Mouse (Mus musculus) spleen, adult 18-20 months (tissue): ENCODE data around the gene Acot11.

Experiments used
- DNase-seq, 2 experiments: peaks; one replicate each; pipeline ENCODE4 v3.0.0; 2022; ENCODE audit warnings: mixed read lengths in 2 of 2

Gene Acot11

DNA sequence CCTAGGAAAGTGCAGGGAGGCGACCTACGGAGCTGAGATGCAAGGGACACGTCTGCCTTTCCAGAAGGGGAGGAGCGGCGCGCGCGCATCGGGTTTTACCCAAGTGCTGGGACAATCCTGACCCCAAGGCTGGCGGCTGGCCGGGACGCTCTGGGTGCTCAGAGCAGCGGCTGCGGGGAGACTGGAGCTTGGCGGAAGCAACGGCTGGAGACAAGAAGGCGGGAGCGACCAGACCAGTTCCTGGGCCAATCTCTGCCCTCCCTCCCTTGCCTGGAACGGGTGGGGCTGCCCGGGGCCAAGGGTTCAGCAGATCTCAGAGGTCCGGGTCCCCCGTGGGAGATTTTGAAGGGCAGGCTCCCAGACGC, at the start of gene Acot11:
Acot11 (minus strand) TSS at position 89 of the 365 bp plus-strand sequence.
- peak; percentile 21 to 40 for DNase-seq

DNA sequence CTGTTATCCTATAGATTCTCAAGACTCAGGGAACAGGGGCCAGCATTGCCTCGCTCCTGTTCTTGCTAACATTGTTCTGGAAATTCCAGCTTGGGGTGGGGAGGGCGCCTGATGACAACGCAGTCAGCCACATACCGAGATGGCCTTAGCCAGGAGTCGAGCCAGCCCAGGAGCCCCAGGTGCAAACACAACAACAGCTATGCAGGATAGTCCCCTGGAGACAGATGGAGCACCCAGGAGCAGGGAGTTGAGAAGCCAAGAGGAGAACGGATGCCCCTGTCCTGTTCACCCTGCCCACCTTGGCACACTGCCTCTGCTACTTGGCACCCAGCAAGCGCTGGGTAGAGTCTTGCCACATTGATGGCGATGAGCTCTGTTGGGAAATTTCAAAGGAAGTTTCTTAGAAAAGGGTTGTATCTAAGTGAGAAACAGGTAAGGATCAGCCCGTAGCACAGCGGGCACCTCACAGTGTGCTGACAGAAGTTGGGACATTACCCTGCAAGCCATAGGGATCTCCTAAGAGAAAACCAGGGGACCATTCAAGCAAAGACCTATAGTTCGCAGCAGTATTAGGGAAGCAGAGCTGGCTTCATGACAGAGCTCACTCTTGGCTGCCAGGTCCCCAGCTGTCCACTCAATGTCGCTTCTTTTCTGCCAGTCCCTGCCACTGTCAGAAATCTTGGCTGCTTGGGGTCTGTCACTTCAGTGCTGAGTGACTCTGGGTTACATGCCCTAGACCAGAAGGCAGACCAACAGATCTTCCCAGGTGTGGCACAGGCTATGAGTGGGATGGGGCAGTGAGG, 43.7 kb upstream of the Acot11 start:
- DNase-seq = no peak

DNA sequence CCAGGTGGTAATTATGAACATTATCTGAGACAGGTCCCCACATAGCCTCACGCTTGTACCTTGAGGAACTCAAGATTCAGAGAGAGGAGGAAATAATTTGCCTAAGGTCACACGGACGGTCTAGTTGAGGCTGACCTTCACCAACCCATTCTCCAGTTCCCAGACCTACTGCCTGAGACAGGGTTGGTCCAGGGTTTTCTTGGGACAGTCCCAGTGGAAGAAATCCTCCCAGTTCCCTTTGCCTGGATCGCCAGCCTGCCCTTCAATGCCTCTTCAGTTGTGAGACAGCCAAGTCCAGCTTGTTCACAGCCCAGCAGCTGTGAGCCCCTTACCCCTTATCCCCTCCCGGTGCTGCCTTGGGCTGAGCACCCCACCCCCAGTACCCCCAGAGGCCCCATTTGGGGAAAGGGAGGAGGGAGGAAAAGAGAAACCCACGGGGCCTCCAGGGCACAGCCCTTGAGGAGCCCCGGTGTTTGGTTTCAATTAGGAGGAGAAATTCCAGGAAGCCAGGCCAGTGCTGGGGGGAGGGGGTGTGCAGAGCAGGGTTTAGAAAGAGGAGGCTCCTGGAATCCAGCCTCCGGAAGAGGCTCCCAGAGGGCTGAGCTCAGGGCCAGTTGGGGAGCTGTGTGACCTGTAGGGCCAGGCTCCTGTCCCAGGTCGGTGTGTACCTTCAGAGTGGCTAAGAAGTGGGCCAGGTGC, 42.9 kb upstream of the Acot11 start:
- DNase-seq = no peak

DNA sequence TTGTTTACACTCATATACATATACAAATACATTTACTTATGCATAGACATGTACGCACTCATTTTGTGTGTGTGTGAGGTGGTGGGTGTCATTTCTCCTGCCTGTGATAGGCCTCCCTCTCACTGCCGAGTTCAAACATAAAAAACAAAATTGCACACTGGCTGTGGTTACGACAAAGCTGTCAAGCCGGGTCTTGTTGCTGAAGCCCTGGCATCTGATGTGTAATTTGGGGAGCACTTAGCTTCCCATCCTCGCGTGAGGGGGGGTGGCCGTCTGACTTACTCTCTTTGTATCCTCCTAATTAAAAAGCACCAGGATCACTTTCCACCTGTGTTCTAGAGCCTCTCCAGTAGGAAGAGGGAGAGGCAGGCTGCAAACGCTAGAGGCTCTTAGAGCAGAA, 37.8 kb upstream of the Acot11 start:
- no peak for DNase-seq

DNA sequence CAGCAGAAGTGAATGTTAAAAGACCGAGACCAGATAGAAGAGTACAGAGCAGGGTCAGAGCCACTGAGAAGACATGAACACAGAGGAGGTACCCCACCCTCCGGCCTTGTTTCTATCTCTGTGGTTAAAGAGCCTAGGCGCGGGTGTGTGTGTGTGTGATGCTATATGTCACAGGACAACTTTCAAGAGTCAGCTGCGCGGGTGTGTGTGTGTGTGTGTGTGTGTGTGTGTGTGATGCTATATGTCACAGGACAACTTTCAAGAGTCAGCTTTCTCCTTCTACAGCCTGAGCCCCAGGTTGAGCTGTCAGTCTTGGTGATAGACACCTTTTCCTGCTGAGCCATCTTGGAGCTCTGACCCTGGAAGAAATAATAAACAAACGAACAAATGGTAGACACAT, 37.1 kb upstream of the Acot11 start:
- DNase-seq = no peak

DNA sequence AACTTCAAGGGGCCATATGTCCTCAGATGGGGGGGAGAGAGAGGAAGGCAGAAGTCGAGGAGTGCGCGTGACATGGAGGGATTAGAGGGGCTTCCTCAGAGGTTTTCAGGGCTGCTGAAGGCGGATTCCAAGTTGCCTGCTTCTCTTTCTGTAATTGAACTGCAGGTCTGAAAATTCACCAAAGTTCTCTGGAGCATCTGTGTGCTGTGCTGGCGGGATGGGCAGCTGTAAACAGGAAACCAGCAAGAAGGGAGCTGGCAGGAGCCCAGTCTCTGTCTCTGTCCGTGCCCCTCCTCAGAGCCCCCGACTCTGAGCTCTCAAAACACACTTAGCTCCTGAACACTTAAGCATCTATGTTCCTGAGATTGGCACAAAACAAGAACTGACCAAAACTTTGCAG, 36.5 kb upstream of the Acot11 start:
- DNase-seq = no peak

DNA sequence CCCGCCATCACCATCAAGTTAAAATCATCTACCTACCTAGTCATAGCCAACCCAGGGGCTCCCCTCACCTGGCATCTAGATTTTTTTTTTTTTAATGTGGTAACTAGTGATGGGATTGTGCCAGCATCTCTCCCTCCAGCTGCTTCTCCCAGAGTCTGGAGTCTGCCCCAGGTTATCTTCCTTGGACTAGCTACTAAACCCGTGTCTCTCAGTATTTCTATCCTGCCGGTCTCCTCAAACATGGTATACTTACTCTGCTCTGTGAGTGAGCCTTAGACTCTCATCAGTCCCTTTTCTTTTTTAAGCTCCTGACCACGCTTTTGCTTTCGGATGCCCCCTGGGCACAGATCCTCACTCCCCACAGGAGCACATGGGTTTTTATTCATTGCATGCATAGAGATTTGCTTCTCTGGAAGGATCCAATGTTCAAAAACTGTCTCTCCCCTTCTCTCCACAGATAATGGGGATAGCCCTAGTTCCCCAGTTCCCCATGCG, 35.9 kb upstream of the Acot11 start:
- no peak for DNase-seq

DNA sequence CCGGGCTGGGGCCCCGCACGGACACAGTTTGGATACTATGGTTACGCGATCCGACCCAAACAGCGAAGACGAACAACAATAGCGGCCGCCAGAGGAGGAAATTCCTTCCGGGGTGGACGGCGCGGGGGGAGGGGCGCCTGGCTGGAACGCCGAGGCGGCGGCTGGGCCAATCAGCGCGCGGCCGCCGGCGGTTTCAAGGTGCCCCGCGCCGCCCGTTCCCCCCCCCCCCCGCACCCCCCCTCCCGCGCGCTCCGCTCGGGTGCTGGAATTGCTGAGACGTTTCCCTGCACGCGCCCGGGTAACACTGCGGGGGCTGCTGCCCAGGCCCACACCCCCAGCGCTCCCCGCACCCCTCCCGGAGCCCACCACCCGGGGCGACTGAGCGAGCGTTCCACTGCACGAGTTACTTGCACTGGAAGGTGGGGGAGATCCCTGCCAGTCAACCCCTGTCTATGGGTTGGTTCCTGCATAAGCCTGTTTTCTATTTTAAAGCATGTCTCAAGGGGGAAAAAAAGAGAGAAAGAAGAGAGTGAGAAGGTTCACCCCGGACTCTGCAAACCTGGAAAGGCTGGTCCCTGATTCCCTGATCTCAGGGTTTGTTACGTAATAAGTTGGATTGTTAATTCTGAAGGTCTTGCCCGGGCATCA, 35.3 kb upstream of the Acot11 start:
- DNase-seq = peak; percentile 76 to 83

DNA sequence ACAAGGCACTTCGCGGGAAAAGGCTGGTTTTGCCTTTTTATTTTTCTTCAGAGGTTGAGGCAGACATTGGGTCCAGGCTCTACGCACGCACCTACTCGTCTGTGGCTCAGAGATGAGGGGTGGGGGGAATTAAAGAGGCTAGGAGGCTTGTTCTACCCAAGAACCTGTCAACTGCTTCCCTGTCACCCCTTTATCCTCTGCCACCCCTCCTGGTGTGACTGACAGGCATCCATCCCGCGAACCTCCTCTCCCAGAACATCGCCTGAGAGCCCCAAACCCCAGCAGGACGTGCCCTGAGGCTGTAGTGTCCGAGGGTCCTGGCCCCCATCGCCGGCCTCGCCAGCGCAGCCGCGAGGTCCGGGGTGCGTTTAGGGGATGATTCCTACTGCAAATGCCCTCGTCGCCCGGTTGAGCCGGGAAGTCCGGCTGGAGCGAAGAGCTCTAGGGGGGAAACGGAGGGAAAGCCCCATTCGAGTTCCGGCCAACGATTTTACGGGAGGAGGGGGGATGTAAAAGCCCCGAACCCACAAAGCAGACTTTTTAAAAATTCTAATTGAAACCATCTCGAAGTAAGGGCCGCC, 34.5 kb upstream of the Acot11 start:
- peak; percentile 25 to 51 for DNase-seq

DNA sequence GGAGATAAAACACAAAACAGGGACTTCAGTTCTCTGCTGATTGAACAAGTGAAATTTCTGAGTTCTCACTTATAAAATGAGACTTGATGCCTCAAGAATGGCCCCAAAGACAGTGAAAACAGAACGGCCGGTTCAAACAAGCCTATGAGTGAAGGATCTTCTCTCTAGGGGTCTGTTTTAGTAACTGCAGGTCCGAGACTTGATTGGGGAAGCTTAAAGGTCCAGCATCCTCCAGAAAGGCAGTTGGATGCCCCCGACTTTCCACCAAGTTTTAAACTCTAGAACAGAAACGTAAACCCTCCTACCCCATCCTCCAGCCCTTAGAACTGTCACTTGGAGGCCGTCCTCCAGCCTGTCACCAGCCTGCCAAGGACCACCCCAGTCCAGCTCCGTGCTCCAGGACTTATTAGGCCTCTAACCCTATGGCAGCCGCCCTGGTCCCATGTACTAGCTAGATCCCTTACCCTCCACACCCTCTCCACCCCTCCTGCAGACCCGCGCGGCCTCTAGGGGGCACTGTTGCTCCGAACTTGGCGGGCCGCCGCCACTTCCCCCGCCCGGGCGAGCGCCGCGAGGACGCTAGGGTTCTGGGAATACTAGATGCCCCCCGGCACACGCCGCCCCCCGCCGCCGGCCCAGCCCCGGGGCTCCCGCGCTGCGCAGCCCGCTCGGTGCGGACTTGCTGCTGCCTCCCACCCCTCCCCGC, 33.9 kb upstream of the Acot11 start:
- DNase-seq = peak; percentile 88 to 97

DNA sequence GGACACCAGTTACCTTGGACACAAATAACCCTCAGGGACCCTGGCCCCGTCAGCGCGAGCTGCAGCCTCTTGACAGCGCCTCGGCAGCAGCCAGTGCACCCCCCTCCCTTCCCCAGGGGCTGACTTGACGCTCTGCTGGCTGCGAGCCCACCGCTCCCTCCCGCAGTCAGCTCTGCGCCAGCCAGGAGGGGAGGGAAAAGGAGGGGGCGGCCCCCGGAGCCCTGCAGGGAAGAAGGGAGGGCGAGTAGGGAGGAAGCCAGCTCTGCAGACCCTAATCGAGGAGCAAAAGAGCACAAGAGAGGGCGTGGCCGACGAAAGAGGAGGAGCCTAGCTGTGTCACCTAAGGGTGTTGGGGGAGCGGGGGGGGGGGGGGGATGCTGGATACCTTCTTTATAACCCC, 33.2 kb upstream of the Acot11 start:
- peak; percentile 18 to 23 for DNase-seq

DNA sequence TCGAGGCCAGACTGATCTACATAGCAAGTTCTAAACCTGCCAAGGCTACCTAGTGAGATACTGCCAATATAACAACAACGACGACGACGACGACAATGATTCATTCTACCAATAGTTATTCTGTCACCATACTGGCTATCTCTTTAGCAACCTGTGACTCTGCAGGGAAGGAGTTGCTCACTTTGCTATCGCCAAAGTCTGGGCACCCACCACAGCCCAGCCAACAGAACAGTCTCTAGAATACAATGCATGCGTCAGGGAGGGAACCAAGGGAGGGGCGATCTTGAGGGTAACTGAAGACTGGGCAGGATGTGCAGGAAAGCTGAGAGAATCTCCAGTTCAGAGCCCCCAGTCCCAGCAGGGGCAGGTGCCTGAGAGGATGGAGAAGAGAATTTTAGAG, 32.6 kb upstream of the Acot11 start:
- DNase-seq = no peak

DNA sequence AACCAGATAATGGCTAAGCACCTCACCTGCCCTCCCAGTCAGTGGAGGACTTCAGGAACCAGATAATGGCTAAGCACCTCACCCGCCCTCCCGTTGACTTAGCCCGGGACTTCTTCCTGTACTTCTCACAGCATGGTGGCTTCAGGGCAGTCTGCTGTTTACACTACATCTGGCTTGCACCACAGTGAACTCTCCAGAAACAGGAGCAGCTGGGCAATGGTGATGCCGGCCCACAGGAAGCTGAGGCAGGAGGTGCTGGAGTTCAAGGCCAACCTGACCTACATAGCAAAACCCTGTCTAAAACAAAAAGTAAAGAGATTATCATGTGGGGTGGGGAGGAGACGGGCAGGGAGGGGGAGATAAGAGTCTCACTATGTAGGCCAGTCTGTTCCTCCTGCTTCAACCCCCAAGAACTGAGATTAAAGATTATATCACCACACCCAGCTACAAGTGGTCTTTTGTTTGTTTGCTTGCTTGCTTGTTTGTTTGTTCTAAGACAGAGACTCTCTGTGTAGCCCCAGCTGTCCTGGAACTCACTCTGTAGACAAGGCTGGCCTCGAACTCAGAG, 25.8 kb upstream of the Acot11 start:
- DNase-seq = no peak

DNA sequence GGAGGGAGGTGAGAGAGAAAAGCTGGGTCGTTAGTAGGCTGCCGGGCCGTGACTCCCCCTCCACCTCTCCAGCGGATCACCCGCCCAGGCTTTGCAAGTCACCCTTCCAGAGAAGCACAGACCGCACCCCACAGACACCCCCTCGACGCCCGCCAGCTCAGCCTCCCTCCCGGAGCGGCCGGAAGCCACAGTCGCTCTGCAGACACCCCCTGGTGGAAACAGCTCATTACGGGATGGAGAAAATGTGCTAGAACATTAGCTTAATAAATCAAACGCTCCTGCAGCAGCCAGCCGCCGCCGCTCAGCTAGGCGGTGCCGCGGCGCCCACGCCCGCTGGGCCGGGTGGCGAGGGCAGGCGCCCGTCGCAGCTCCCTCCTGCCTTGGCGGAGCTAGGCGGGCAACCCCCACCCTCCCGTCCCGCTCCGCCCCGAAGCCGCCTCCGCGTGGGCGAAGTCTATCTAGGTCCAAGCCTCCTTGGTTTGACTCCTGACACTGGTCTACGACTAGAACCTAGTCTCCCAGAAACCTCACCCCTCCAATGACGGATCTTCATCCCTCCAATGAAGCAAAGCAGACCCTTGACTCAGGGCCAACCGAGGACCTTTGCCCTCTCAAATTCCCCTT, 23.1 kb upstream of the Acot11 start:
- peak; percentile 67 to 69 for DNase-seq

DNA sequence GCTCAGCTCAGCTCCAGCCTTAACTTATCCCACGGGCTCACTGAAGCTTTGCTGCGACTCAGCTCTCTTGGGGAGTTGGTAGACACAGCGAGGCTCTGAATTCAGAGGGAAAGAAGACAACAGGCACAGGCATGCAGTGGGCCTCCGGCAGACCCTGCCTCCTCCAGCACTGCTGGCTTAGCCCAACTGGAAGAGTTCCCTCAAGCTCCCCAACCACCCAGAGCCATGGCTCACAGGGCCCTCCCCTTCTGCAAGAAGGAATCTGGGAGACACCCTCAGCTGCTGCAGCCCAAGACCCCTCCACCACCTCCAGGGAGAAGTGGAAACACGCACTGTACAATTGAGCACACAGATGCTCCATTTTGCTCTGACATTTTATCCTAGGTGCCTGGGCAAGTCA, 20.4 kb upstream of the Acot11 start:
- no peak for DNase-seq

DNA sequence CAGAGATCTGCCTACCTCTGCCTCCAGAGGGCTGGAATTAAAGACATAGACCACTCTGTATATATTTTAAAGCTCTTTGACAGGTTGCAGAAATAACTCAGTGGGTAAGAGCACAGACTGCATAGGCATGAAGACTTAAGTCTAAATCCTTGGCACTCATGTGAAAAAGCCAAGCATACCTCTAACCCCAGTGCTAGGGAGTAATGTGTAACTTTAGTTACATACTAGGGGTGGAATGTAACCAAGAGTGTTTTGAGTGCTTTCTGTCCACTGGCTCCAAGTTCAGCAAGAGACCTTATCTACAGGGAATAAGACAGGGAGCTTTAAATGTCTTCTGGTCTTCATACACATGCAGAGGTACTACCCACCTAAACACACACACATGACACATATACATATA, 14.6 kb upstream of the Acot11 start:
- no peak for DNase-seq

DNA sequence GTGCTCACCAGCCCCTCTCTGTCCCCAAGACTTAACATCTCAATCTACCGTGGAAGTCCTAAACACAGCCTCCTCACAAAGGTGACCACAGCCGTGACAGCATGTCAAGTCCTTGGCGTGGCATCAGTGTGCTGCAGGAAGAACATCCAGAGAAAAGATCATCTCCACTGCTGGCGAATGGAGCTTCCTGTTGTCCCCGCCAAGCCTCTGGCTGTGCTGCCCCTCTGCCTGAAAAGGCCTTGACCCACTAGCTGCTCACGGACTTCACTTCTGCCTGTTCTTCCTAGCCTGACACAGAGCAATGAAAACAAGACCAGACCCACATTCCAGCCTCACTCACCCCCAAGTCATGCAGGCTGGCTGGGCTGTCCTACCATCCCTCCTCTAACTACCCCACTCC, 13.5 kb upstream of the Acot11 start:
- no peak for DNase-seq

DNA sequence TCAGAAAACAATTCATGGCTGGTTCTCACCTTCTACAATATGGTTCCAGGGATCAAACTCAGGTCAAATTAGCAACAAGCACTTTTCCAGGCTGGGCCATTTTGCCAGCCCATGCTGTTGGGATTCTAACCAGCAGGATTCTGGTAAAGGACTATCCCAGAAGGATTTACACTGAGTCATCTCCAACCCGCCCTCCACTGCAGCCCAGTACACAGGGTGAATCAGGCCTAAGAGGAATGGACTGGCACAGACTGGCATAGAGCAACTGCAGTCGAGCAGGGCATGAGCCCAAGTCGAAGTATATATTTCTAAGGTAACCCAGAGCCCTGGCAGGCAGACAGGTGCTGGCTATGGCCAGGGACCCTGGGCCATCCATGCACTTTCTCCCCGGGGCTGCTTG, 12.2 kb upstream of the Acot11 start:
- DNase-seq = no peak

DNA sequence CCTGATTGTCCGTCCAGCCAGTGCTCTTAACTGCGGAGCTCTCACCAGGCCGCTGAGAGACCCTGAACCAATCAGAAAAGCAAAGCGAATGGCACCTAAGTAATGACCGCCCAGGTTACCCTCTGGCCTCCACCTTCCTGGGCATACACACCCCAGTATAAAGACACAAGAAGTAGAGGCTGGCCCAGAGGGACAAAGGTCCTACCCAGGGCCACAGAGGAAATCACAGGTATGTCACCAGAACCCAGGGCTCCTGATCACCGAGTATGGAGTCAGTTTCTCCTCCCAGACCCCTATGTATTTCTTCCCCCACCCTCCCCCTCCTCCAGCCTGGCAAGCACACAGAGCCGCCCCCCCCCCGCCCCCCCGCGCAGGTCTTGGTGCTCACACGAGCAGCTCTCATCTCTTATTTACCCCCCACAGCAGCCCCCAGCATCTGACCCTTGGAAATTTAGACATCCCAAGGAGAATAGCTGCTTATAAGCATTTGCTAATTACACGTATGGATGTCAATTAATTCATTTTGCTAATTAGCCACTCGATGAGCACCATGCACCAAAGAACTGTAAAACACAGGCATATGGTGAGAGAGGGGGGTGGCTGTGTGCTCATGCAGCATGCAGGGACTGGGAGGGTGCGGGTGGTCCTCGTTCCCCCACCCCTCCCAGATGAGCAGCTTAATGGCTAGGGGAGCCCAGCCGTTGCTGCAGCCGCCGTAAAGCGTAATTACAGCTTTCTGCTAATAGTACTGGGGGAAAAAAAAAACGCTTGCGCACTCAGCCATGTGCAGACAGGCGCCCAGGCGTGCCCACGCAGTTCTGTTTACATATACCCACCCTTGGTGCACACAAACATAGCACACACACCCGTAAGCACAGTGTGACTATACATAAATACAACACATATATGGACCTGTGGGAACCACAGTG, 10.9 kb upstream of the Acot11 start:
- no peak for DNase-seq

DNA sequence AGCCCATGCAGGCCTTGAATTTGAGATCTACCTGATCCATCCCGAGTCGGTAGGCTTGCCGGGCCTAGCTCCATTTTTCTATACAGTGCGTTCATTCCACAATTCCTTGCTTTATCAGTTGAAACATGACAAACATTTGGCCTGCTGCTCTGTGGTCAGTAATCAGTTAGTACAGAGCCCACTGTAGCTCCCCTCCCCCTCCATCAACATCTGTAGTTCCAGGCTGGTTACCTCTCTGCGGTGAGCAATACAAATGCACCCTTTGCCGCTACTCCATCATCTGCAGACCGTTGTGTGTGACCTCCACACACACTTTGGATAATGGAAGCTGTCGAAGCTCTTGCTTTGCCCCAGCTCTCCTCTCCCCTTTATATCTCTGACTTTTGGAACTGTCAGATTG, 6.4 kb upstream of the Acot11 start:
- no peak for DNase-seq

DNA sequence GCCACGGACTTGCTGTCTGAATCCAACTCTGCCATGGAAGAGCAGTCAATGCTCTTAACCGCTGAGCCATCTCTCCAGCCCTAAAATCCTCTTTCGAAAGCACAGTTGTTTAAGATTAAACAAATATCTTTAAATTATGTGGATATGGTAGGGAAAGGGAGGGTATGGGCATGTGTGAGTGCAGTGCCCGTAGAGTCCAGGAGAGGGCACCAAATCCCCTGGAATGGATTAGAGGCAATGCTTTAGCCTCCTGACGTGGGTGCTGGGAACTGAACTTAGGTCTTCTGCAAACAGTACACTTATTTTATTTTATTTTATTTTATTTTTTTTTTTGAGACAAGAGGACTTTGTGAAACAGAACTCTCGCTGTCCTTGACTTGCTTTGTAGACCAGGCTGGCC, 5.2 kb upstream of the Acot11 start:
- DNase-seq = peak in 1 of 2 experiments; percentile 22
